Mouse (Mus musculus): ENCODE data around the gene Kpna6.
"Not testable (repeated sequence)": the region's sequence is repeated elsewhere in the genome, so short reads cannot be mapped to it uniquely, and the experiment has no call there.

Gene Kpna6

GRCm38 (mm10) chr4:129672083-129672877 lies at the start of gene Kpna6:
Gene Kpna6, minus strand, starts transcription at chr4:129672767.
- DNase-seq = peak; percentile 94

- DNase-seq = no peak
Measured at GRCm38 (mm10) chr4:129716310-129716709, 43.7 kb upstream of the Kpna6 start.

GRCm38 (mm10) chr4:129709486-129710129 lies 37.0 kb upstream of the Kpna6 start:
- DNase-seq = peak; percentile 71

GRCm38 (mm10) chr4:129706750-129707149 lies 34.2 kb upstream of the Kpna6 start:
- no peak for DNase-seq

GRCm38 (mm10) chr4:129702454-129702853 lies 29.9 kb upstream of the Kpna6 start:
- peak; percentile 79 for DNase-seq

GRCm38 (mm10) chr4:129701503-129702377 lies 29.2 kb upstream of the Kpna6 start:
- peak; percentile 92 for DNase-seq

- not testable (repeated sequence) for DNase-seq
Measured at GRCm38 (mm10) chr4:129700661-129701060, 28.1 kb upstream of the Kpna6 start.

- DNase-seq = no peak
Measured at GRCm38 (mm10) chr4:129700216-129700615, 27.6 kb upstream of the Kpna6 start.

- no peak for DNase-seq
Measured at GRCm38 (mm10) chr4:129697191-129697590, 24.6 kb upstream of the Kpna6 start.

GRCm38 (mm10) chr4:129696158-129696985 lies 23.8 kb upstream of the Kpna6 start, which contains the start of gene Tmem39b:
Gene Tmem39b, minus strand, starts transcription at chr4:129696838.
- DNase-seq = peak; percentile 95

- DNase-seq = no peak
Measured at GRCm38 (mm10) chr4:129695815-129696157, 23.2 kb upstream of the Kpna6 start.

GRCm38 (mm10) chr4:129684531-129684930 lies 12.0 kb upstream of the Kpna6 start:
- DNase-seq = no peak

- DNase-seq = peak; percentile 61
Measured at GRCm38 (mm10) chr4:129683901-129684493, 11.4 kb upstream of the Kpna6 start.

- DNase-seq = no peak
Measured at GRCm38 (mm10) chr4:129681837-129682236, 9.3 kb upstream of the Kpna6 start.

GRCm38 (mm10) chr4:129672878-129673449 lies 397 bp upstream of the Kpna6 start:
- DNase-seq = no peak

GRCm38 (mm10) chr4:129671491-129672082 lies 980 bp downstream of the Kpna6 start:
- DNase-seq = peak; percentile 74

GRCm38 (mm10) chr4:129662255-129662813 lies 10.2 kb downstream of the Kpna6 start:
- no peak for DNase-seq

GRCm38 (mm10) chr4:129661584-129661983 lies 11.0 kb downstream of the Kpna6 start:
- no peak for DNase-seq

- no peak for DNase-seq
Measured at GRCm38 (mm10) chr4:129654770-129655169, 17.8 kb downstream of the Kpna6 start.

GRCm38 (mm10) chr4:129650359-129650758 lies 22.2 kb downstream of the Kpna6 start:
- DNase-seq = no peak

- DNase-seq = no peak
Measured at GRCm38 (mm10) chr4:129648656-129649055, 23.9 kb downstream of the Kpna6 start.
